Mouse (Mus musculus): ENCODE data around the gene Pitpnm2.

DNA sequence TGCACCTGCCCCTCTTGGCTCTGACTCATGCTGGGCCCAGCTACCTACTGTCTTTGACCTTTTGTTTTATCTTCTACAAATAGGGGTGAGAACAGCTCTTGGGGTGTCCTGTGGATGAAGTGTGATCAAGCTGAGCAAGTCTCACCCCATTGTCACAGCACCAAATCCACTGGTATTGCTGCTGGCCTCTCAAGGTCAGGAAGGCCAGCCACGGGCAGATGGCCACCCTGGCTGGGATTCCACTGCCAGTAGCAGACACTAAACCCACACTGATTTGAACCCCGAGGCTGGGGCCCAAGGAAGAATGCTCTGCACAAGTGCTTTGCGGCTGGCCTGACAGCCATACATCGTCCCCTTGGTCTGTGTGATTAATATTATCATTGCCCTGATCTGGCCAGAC, 91.3 kb downstream of the Pitpnm2 start:
- TF ChIP-seq GATA1 (IDR thresholded peaks at IDR 0.05; ENCODE audit: borderline replicate concordance, low read length) (no peak), CTCF (IDR thresholded peaks at IDR 0.05; ENCODE audit: low read depth, low read length) (no peak), TAL1 (conservative IDR thresholded peaks at IDR 0.05; ENCODE audit: low read depth, low read length) (no peak), POLR2AphosphoS5 (IDR thresholded peaks at IDR 0.05; ENCODE audit: insufficient replicate concordance, low read depth, low read length) (no peak), GATA2 (IDR thresholded peaks at IDR 0.05; ENCODE audit: borderline replicate concordance, low read depth, low read length) (no peak)

Measured in G1E (cell line).